Mouse (Mus musculus) olfactory bulb, adult 2 months (tissue): ENCODE measurements around the gene A930017K11Rik. TPM values are rescaled to one million over a fixed set of nuclear protein-coding genes. Genes with fewer than 3 reads are reported as not detected.
A peak's percentile ranks its signal among the peaks of the same experiment; 100 is the strongest.

Experiments used
- H3K27ac ChIP-seq: fragments of 200-500 bp; 2 replicates; pipeline ENCODE4 v1.5.1; 2012; ENCODE audit warnings: low read depth, low read length; ENCODE audit not compliant: insufficient read depth
- H3K4me1 ChIP-seq: fragments of 200-500 bp; 2 replicates; pipeline ENCODE4 v1.6.1; 2012; ENCODE audit warnings: low read length; ENCODE audit not compliant: control insufficient read depth, insufficient read depth
- H3K4me3 ChIP-seq: fragments of 200-500 bp; 2 replicates; pipeline ENCODE4 v1.5.1; 2012; ENCODE audit warnings: mild to moderate bottlenecking, low read depth, low read length, moderate library complexity; ENCODE audit not compliant: insufficient read depth
- CTCF ChIP-seq: fragments of 200-500 bp; IDR thresholded peaks from 2 replicates; pipeline ENCODE4 v1.5.1; 2012; ENCODE audit warnings: low read depth, mild to moderate bottlenecking, low read length, moderate library complexity; ENCODE audit not compliant: insufficient read depth
- POLR2A ChIP-seq: fragments of 200-500 bp; IDR thresholded peaks from 2 replicates; pipeline ENCODE4 v1.6.1; 2012; ENCODE audit warnings: mild to moderate bottlenecking, low read depth, low read length, moderate library complexity; ENCODE audit not compliant: insufficient read depth
- WGBS: fragments of 180-500 bp; shearing (Covaris S2); methylation state at CpG from one replicate; pipeline ENCODE4 v1.1.7; 2018; 5-methylcytosine and 5-hydroxymethylcytosine counted together
- polyA plus RNA-seq: library from polyadenylated mRNA; stranded (reverse); fragments of >200 nt; gene quantifications from 2 replicates; pipeline ENCODE4 v1.2.4, GENCODE M21; 2012; ENCODE audit warnings: low replicate concordance; ENCODE audit not compliant: missing spikeins, insufficient read depth, insufficient read length

The A930017K11Rik gene
- polyA plus RNA-seq, 1 experiment: not detected

DNA sequence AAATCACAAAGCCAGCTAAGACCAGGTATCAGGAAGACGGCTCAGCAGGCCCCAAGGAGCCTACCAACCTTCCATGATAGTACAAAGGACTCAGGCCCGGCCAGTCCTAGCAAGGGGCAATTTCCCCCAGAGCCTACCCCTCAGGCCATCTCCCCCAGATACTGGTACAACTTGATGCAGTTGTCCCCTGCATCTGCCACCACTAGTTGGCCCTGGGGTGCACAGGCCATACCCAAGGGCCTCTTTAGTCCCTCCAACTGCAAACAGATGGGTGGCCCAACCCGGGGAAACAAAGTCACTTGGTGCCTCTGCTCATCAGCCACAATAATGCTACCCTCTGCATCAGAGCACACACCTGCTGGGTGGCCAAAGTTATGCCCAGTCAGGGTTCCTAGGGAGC lies 9.1 kb downstream of the A930017K11Rik start:
- Histone ChIP-seq H3K27ac (no peak overlapping the region), H3K4me3 (no peak overlapping the region), H3K4me1 (peaks cover 4% of the 10 kb centered on the region)
- 81% methylated on average over 3 of the region's 3 CpGs for WGBS
- TF ChIP-seq CTCF: no peak
- TF ChIP-seq POLR2A: no peak

DNA sequence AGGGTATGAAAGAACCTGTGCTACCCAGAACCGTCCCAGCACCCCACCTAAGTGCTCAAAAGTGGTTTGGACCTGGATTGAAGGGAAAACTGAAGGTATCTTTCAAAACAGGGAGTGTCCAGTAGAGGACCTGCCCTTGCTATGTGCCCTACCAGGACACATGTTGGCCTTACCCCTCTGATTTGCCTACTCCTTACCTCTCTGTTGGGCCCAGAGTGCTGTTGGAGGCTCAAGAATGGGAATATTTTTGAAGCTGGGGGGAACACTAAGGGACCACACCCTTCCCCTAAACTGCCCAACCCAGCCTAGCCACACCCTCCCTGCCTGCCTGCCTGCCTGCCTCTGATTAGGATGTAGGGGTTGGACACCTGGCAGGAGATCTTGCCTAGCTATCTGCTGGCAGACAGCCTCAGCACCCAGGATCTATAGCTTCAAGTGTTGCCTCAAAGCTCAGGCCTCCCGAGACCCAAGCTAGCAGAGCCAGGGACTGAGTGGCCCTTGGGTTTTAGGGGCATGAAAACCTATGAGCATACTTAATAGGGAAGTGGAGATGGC lies 9.7 kb downstream of the A930017K11Rik start:
- TF ChIP-seq POLR2A (no peak), CTCF (no peak)
- H3K4me3 ChIP-seq: no peak overlapping the region
- no peak overlapping the region for H3K27ac ChIP-seq
- peaks cover 4% of the 10 kb centered on the region for H3K4me1 ChIP-seq
- 87% methylated on average over 2 of the region's 2 CpGs for WGBS

GRCm38 (mm10) chr17:25941511-25942241 lies 10.7 kb downstream of the A930017K11Rik start:
- peak overlapping the region; percentile 63 for H3K4me3 ChIP-seq
- peaks cover 4% of the 10 kb centered on the region for H3K4me1 ChIP-seq
- WGBS: 2% methylated on average over 54 of the region's 54 CpGs
- peak overlapping the region; percentile 22; the same call in 1 of the 2 replicates for H3K27ac ChIP-seq
- TF ChIP-seq CTCF (no peak), POLR2A (peak; percentile 61)

GRCm38 (mm10) chr17:25934526-25934925 lies 17.8 kb downstream of the A930017K11Rik start:
- 79% methylated on average over 1 of the region's 1 CpGs for WGBS
- Histone ChIP-seq H3K27ac (no peak overlapping the region), H3K4me1 (0 out of 2 replicates have a peak, but pooled peaks cover 3% of the 10 kb centered on the region), H3K4me3 (no peak overlapping the region)
- no peak for TF ChIP-seq CTCF
- TF ChIP-seq POLR2A: no peak

- H3K4me1 ChIP-seq: no peaks in the 10 kb centered on the region
- H3K27ac ChIP-seq: no peak overlapping the region
- H3K4me3 ChIP-seq: no peak overlapping the region
- no peak for TF ChIP-seq CTCF
- WGBS: 53% methylated on average over 2 of the region's 2 CpGs
Measured at GRCm38 (mm10) chr17:25925348-25925747, 27.0 kb downstream of the A930017K11Rik start.

GRCm38 (mm10) chr17:25922120-25922519 lies 30.2 kb downstream of the A930017K11Rik start:
- Histone ChIP-seq H3K4me1 (peaks cover 8% of the 10 kb centered on the region), H3K27ac (no peak overlapping the region), H3K4me3 (no peak overlapping the region)
- 62% methylated on average over 5 of the region's 5 CpGs for WGBS
- no peak for TF ChIP-seq CTCF
- TF ChIP-seq POLR2A: no peak

DNA sequence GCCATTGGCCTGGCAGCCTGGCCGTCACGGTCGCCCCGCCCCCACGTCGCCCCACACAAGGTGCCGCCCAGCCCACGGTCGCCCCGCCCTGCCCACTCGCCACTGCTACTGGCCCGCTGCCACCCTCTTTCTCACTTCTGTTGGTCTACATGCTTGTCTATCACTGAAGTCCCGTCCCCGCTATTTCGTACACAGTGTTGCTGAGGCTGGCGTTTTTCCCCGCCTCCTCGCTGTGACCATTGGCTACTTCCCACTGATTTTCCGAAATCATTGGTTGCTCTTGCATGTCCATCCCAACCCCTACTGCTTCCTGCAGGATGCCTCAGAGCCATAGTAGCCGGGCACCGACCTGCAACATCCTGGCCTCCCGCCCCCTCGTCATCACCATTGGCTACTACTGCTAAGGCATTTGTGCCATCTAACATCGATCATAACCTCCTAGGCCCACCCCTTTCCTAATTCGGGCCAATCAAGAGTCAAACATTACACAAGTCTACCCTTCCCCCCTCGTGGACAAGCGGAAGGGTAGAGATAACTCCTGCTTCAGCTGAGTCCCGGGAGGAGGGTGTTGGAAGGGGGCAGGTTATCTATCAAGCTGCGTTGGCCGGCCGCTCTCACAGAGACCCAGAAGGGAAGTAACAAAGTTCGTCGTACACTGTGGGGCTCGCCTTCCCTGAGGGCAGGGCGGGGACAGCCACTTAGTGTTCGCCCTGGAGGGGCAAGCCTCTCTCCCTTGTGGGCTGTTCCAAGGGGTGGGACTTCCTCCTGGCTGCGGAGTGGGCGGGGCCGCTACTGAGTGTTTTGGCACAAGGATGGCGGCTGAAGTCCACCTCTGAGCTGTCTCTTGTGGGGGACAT lies 32.4 kb downstream of the A930017K11Rik start:
- peaks cover 8% of the 10 kb centered on the region for H3K4me1 ChIP-seq
- H3K4me3 ChIP-seq: peak overlapping the region; percentile 84
- WGBS: under 1% methylated on average over 40 of the region's 40 CpGs
- no peak for TF ChIP-seq CTCF
- peak; percentile 67 for TF ChIP-seq POLR2A
- peak overlapping the region; percentile 90 for H3K27ac ChIP-seq

GRCm38 (mm10) chr17:25919144-25919785 lies 33.1 kb downstream of the A930017K11Rik start, which contains the start of gene Rab40c:
Gene Rab40c, minus strand, starts transcription at chr17:25919727.
- Histone ChIP-seq H3K4me3 (peak within 1 kb of the TSS; percentile 84), H3K27ac (peak within 1 kb of the TSS; percentile 90), H3K4me1 (peaks cover 10% of the 10 kb centered on the region)
- no peak for TF ChIP-seq POLR2A
- no peak for TF ChIP-seq CTCF
- under 1% methylated on average over 68 of the region's 78 CpGs for WGBS
